Mouse (Mus musculus) liver, adult 2 months (tissue): ENCODE data around the gene Ppp2r5a. TPM values are rescaled to one million over a fixed set of nuclear protein-coding genes. Genes with fewer than 3 reads are reported as not detected.
A peak's percentile ranks its signal among the peaks of the same experiment; 100 is the strongest.

ENCODE experiments used
- DNase-seq: peaks from one replicate; pipeline ENCODE4 v3.0.0-alpha.2; 2011; ENCODE audit warnings: low read depth, low spot score; ENCODE audit errors: extremely low read depth
- H3K27ac ChIP-seq: fragments of 200-500 bp; replicated peaks from 2 replicates; pipeline ENCODE4 v1.5.1; 2012; ENCODE audit warnings: low read depth, mild to moderate bottlenecking, control low read depth, inconsistent platforms, low read length; ENCODE audit not compliant: insufficient read depth
- H3K27me3 ChIP-seq: fragments of 200-500 bp; 2 replicates; pipeline ENCODE4 v1.6.1; 2012; ENCODE audit warnings: mild to moderate bottlenecking, moderate library complexity, low read length, inconsistent platforms; ENCODE audit not compliant: control insufficient read depth, insufficient read depth
- H3K36me3 ChIP-seq: fragments of 200-500 bp; 2 replicates; pipeline ENCODE4 v1.6.1; 2012; ENCODE audit warnings: low read length, inconsistent platforms; ENCODE audit not compliant: control insufficient read depth, insufficient read depth
- H3K4me1 ChIP-seq: fragments of 200-500 bp; 2 replicates; pipeline ENCODE4 v1.6.1; 2011; ENCODE audit warnings: low read length; ENCODE audit not compliant: control insufficient read depth, insufficient read depth
- H3K4me3 ChIP-seq: fragments of 200-500 bp; 2 replicates; pipeline ENCODE4 v1.5.1; 2011; ENCODE audit warnings: low read depth, mild to moderate bottlenecking, control low read depth, low read length, moderate library complexity; ENCODE audit not compliant: insufficient read depth
- H3K79me2 ChIP-seq: fragments of 200-500 bp; 2 replicates; pipeline ENCODE4 v1.6.1; 2012; ENCODE audit warnings: inconsistent platforms, mild to moderate bottlenecking, low read length, moderate library complexity; ENCODE audit not compliant: control insufficient read depth, insufficient read depth
- H3K9ac ChIP-seq: fragments of 200-500 bp; 2 replicates; pipeline ENCODE4 v1.6.1; 2012; ENCODE audit warnings: low read depth, mild to moderate bottlenecking, control low read depth, inconsistent platforms, low read length
- CTCF ChIP-seq: fragments of 200-500 bp; IDR thresholded peaks from 2 replicates; pipeline ENCODE4 v1.5.1; 2011; ENCODE audit warnings: low read depth, low read length, control low read depth
- POLR2A ChIP-seq: fragments of 200-500 bp; IDR thresholded peaks from 2 replicates; pipeline ENCODE4 v1.6.1; 2011; ENCODE audit warnings: low read length, control low read depth; ENCODE audit not compliant: insufficient read depth; ENCODE audit errors: extremely low read depth
- whole genome bisulfite sequencing: fragments of 180-500 bp; shearing (Covaris S2); methylation state at CpG from one replicate; pipeline ENCODE4 v1.1.7; 2018; 5-methylcytosine and 5-hydroxymethylcytosine counted together
- polyA plus RNA-seq: library from polyadenylated mRNA; depleted of rRNA; stranded (reverse); fragments of >200 nt; gene quantifications from 2 replicates; pipeline ENCODE4 v1.2.3, GENCODE M21; 2012
- total RNA-seq: library from RNA; depleted of rRNA; stranded (reverse); fragments of >200 nt; gene quantifications from 2 replicates; pipeline ENCODE4 v1.2.3, GENCODE M21; 2014

The Ppp2r5a gene
- total and polyA plus RNA-seq, 2 experiments: 75.3 to 149 TPM

DNA sequence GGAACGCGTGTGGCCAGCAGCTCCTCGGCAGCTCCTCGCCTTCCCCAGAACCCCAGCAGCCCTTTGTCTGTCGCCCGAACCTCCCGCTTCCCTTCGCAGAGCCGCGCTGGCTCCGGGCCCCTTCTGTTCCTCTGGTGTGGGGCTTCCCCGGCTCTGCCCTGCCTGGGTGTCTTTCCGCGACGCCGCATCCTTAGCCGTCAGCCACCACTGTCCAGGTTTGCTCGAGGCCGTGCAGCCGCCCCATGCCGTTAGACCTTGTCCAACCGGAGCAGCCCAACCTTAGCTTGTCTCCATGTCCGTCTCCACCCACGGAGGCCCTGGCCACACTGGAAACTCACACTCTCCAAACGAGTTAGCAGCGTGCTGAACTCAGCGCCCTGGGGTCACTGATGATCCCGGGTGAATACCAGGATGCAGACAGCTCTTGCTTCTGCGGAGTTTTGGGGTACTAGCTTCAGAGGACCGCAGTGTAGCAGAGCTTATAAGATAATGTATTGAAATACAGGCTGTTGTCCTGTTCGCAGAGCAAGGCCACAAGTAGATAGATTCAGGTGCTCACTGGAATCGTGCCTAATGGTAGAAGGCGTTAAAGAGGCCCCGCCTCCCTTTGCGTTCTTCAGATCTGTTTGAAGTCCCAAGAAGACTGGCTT lies 76.7 kb downstream of the Ppp2r5a start:
- TF ChIP-seq POLR2A: no peak
- no peak for TF ChIP-seq CTCF
- H3K36me3 ChIP-seq: no peaks in the 10 kb centered on the region
- H3K4me3 ChIP-seq: peak overlapping the region; percentile 85
- no peaks in the 10 kb centered on the region for H3K79me2 ChIP-seq
- H3K4me1 ChIP-seq: peaks cover 3% of the 10 kb centered on the region
- H3K27ac ChIP-seq: no peak overlapping the region
- H3K27me3 ChIP-seq: no peaks in the 10 kb centered on the region
- DNase-seq: no peak
- H3K9ac ChIP-seq: peak overlapping the region; percentile 82
- WGBS: 8% methylated on average over 35 of the region's 35 CpGs

DNA sequence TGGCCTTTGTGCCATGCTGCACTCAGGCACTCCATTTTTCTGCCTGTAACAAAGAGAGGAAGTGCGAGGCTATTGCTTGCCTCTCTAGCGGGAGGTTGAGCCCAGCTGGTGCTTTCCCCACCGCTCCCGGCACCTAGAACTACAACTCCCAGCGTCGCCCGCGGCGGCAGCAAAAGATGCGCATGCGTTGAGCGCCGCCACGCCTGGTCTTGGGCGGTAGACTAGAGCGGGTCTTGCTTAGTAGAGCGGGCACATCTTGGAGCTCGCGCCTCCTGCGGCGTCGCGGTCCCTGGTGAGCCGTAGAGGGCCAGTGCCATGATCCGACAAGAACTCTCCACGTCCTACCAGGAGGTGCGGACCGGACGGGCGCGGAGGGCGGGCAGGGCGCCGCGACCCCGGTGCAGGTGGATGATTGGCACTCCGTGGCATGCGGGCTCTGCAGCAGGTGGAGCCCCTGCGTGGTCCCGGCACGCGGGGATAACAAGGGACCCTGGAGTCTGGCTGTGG lies 77.3 kb downstream of the Ppp2r5a start, which contains the start of gene Tmem206:
TSS of gene Tmem206 (plus strand) at position 187 of the 507 bp plus-strand sequence.
- H3K79me2 ChIP-seq: no peaks in the 10 kb centered on the region
- peaks cover 3% of the 10 kb centered on the region for H3K4me1 ChIP-seq
- TF ChIP-seq POLR2A (peak; percentile 69), CTCF (0 out of 2 replicates have a peak, but pooled peaks have one; percentile 1)
- peak within 1 kb of the TSS; percentile 85 for H3K4me3 ChIP-seq
- H3K9ac ChIP-seq: peak within 1 kb of the TSS; percentile 82
- no peaks in the 10 kb centered on the region for H3K36me3 ChIP-seq
- H3K27ac ChIP-seq: no peak within 1 kb of the TSS
- no peaks in the 10 kb centered on the region for H3K27me3 ChIP-seq
- DNase-seq: peak; percentile 77
- WGBS: under 1% methylated on average over 42 of the region's 42 CpGs

DNA sequence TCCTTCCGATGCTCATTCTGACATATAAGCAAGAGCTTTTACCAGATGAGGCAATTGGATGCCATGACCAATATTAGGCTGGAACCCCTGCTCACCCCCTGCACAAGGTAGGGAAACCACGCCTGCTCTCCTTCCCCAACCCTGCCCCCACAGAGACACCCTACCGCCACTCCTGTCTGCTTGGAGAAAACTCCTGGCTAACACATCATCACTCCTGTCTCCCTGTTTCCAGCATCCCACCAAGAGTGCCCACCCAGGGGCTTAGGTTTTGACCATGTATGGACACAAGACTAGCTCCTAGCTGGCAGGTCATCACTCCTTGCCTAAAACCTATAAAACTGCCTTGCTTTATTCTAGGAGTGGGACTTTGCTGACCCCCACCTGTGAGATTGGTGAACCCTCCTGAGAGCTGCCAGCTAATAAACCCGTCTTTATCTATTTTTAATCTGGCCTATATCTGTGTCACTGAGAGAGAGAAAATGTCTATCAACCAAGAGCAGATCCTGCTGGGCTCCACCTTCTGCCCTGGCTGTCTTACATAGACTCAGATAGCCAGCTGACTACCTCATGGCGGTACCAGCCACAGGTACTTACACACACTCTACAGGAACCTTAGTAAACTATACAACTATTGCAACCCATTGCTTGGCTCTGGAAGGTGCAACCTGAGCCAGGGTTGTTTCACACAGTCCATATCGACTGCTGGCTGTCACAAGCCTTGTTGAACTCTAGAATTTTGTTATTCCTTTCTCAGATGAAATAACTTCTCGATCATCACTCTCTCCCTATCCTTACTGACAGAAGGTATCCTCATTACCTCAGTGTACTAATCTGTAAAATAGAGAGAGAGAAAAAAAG lies 78.1 kb downstream of the Ppp2r5a start:
- WGBS: 80% methylated on average over 7 of the region's 7 CpGs
- TF ChIP-seq CTCF (no peak), POLR2A (no peak)
- Histone ChIP-seq H3K27ac (no peak overlapping the region), H3K4me1 (peaks cover 2% of the 10 kb centered on the region; the same call in 1 of the 2 replicates), H3K79me2 (no peaks in the 10 kb centered on the region), H3K4me3 (no peak overlapping the region), H3K27me3 (no peaks in the 10 kb centered on the region), H3K36me3 (no peaks in the 10 kb centered on the region), H3K9ac (no peak overlapping the region)
- peak; percentile 59 for DNase-seq

DNA sequence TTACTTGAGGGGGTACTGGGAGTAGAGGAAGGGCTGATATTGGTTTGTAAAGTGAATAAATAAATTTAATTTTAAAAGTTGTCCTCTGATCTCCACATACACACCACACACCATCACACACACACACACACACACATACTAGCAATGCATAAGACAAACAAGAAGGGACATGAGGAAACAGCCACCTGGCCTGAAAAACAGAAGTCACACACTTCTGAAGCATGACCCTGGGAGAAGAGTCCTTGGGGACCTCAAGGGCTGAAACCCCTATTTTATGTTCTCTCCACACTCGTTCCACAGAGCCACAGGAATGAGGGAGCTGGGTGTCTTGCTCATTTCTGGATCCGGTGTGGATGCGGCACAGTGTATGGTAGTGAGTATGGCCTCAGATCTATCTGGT lies 79.7 kb downstream of the Ppp2r5a start:
- H3K4me1 ChIP-seq: peaks cover 2% of the 10 kb centered on the region; the same call in 1 of the 2 replicates
- H3K9ac ChIP-seq: no peak overlapping the region
- WGBS: 98% methylated on average over 3 of the region's 3 CpGs
- H3K79me2 ChIP-seq: no peaks in the 10 kb centered on the region
- H3K27me3 ChIP-seq: no peaks in the 10 kb centered on the region
- TF ChIP-seq CTCF: no peak
- no peak for TF ChIP-seq POLR2A
- no peak overlapping the region for H3K27ac ChIP-seq
- DNase-seq: no peak
- no peak overlapping the region for H3K4me3 ChIP-seq
- H3K36me3 ChIP-seq: no peaks in the 10 kb centered on the region

DNA sequence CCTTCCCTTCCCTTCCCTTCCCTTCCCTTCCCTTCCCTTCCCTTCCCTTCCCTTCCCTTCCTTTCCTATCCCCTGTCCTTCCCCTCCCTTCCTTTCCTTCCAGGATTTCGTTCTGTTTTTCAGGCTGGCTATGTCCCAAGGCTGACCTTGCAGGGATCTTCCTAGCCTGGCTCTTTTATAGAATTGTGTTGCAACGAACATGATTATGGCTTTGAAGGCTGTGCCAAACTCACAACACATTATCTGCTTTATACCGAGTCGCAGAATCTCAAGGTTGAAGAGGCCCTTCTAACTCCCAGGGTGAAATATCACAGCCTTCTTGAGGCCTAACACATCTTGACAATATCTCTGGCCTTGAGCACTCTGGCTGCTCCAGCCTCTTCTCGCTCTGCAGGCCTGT lies 84.4 kb downstream of the Ppp2r5a start:
- Histone ChIP-seq H3K9ac (no peak overlapping the region), H3K36me3 (no peaks in the 10 kb centered on the region), H3K27ac (no peak overlapping the region), H3K27me3 (no peaks in the 10 kb centered on the region), H3K4me1 (peaks cover 4% of the 10 kb centered on the region; the same call in 1 of the 2 replicates), H3K79me2 (no peaks in the 10 kb centered on the region), H3K4me3 (no peak overlapping the region)
- no peak for DNase-seq
- TF ChIP-seq POLR2A (no peak), CTCF (no peak)
- 43% methylated on average over 4 of the region's 5 CpGs for WGBS
